Comparison of ENCODE assay signal across 23 mouse cellular contexts in genomic region chr16:78547367-78547766, GRCm38 (mm10).
"Had no signal": no experiment of that assay in that cellular context is flagged by ENCODE, and none has a peak within 500 bp of the region (broad histone marks: within the 10 kb centered on the region; RNA-seq: fewer than 3 reads in every experiment).

No protein-coding gene starts in this region.

- H3K4me2 ChIP-seq: limb, embryonic 13.5 days; liver, embryonic 12.5 days; liver, embryonic 15.5 days; lung, embryonic 15.5 days; midbrain, embryonic 12.5 days; midbrain, embryonic 15.5 days had no signal

- H3K4me1 ChIP-seq: limb, embryonic 10.5 days; limb, embryonic 13.5 days; liver, embryonic 12.5 days; liver, embryonic 15.5 days; lung, embryonic 15.5 days; midbrain, embryonic 15.5 days had no signal

- ATAC-seq: intestine, embryonic 16.5 days; liver, embryonic 12.5 days; midbrain, embryonic 15.5 days had no signal

- H3K9me3 ChIP-seq: limb, embryonic 10.5 days; limb, embryonic 13.5 days; liver, embryonic 12.5 days; liver, embryonic 15.5 days; lung, embryonic 15.5 days; midbrain, embryonic 12.5 days; midbrain, embryonic 15.5 days had no signal

- DNase-seq: kidney, adult 18-20 months; kidney, adult 9 months; kidney, postnatal 14 days; layer of hippocampus, adult 9-11 months; liver; lung, adult 18-20 months; lung, postnatal 14 days; lung, postnatal 4 days; right cerebral cortex, adult 18-20 months; right cerebral cortex, postnatal 14 days; right cerebral cortex, postnatal 4 days; thymus, postnatal 14 days had no signal

- H3K27me3 ChIP-seq: limb, embryonic 13.5 days; liver, embryonic 12.5 days; liver, embryonic 15.5 days; lung, embryonic 15.5 days; midbrain, embryonic 12.5 days; midbrain, embryonic 15.5 days had no signal

- H3K27ac ChIP-seq: layer of hippocampus, adult 2 months; limb, embryonic 10.5 days; limb, embryonic 13.5 days; liver, embryonic 12.5 days; liver, embryonic 15.5 days; lung, embryonic 15.5 days; midbrain, embryonic 12.5 days; midbrain, embryonic 15.5 days; stomach, postnatal 0 days had no signal

- H3K36me3 ChIP-seq: midbrain, embryonic 15.5 days had no signal

- H3K9ac ChIP-seq: limb, embryonic 13.5 days; liver, embryonic 12.5 days; liver, embryonic 15.5 days; lung, embryonic 15.5 days; midbrain, embryonic 12.5 days; midbrain, embryonic 15.5 days had no signal

- H3K4me3 ChIP-seq: layer of hippocampus, adult 2 months; limb, embryonic 10.5 days; limb, embryonic 13.5 days; liver, embryonic 12.5 days; liver, embryonic 15.5 days; lung, embryonic 15.5 days; midbrain, embryonic 12.5 days; midbrain, embryonic 15.5 days; myocyte had no signal
